Mouse (Mus musculus): Measurements from ENCODE around the gene St5. TPM values are rescaled to one million over a fixed set of nuclear protein-coding genes. Genes with fewer than 3 reads are reported as not detected.

The St5 gene
- polyA plus RNA-seq, 1 experiment = 35.3 TPM

GRCm38 (mm10) chr7:109510799-109511198 lies 192.6 kb downstream of the St5 start:
- Histone ChIP-seq H3K27me3 (ENCODE audit: control insufficient read depth, insufficient read depth, low read length) (no peaks in the 10 kb centered on the region), H3K27ac (ENCODE audit: control insufficient read depth, insufficient read depth, low read depth, low read length) (no peak overlapping the region), H3K36me3 (ENCODE audit: control insufficient read depth, insufficient read depth, low read length) (no peaks in the 10 kb centered on the region), H3K4me3 (ENCODE audit: control insufficient read depth, low read depth, low read length) (no peak overlapping the region), H3K4me1 (ENCODE audit: control insufficient read depth, insufficient read depth, low read length) (peaks cover 9% of the 10 kb centered on the region)
- TF ChIP-seq POLR2A (IDR thresholded peaks at IDR 0.05; ENCODE audit: control insufficient read depth, low read depth, low read length) (no peak), CTCF (IDR thresholded peaks at IDR 0.05; ENCODE audit: control insufficient read depth, insufficient read depth, insufficient replicate concordance, low read depth, low read length) (no peak)

GRCm38 (mm10) chr7:109508034-109508433 lies 195.4 kb downstream of the St5 start, which contains the start of gene Trim66:
Trim66 (minus strand) TSS chr7:109508134.
- H3K4me1 ChIP-seq (ENCODE audit: control insufficient read depth, insufficient read depth, low read length) = peaks cover 9% of the 10 kb centered on the region
- H3K36me3 ChIP-seq (ENCODE audit: control insufficient read depth, insufficient read depth, low read length) = no peaks in the 10 kb centered on the region
- TF ChIP-seq POLR2A (IDR thresholded peaks at IDR 0.05; ENCODE audit: control insufficient read depth, low read depth, low read length) (no peak), CTCF (IDR thresholded peaks at IDR 0.05; ENCODE audit: control insufficient read depth, insufficient read depth, insufficient replicate concordance, low read depth, low read length) (no peak)
- H3K4me3 ChIP-seq (ENCODE audit: control insufficient read depth, low read depth, low read length) = peak within 1 kb of the TSS; percentile 32
- no peak within 1 kb of the TSS for H3K27ac ChIP-seq (ENCODE audit: control insufficient read depth, insufficient read depth, low read depth, low read length)
- no peaks in the 10 kb centered on the region for H3K27me3 ChIP-seq (ENCODE audit: control insufficient read depth, insufficient read depth, low read length)

DNA sequence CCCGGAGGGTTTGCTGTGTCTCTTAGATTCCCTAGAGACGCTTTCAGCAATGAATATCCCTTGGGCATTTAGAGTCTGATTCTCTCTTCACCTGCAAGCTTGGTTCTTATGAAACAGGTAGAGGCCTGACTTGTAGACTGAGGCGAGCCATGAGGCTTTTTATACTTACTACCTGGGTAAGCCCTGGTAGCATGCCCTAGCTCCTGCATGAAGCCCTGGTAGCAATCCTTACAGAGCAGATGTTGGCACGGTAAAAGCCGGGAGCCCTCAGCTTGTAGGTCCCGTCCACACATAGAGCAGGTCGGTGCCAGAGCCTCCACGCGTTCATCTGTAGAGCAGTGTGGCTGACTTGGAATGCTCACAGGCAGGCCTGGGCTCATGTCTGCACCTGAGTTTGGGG lies 195.8 kb downstream of the St5 start:
- Histone ChIP-seq H3K36me3 (ENCODE audit: control insufficient read depth, insufficient read depth, low read length) (no peaks in the 10 kb centered on the region), H3K4me1 (ENCODE audit: control insufficient read depth, insufficient read depth, low read length) (peaks cover 9% of the 10 kb centered on the region), H3K4me3 (ENCODE audit: control insufficient read depth, low read depth, low read length) (0 out of 2 replicates have a peak overlapping the region, but pooled peaks have one; percentile 2), H3K27me3 (ENCODE audit: control insufficient read depth, insufficient read depth, low read length) (no peaks in the 10 kb centered on the region), H3K27ac (ENCODE audit: control insufficient read depth, insufficient read depth, low read depth, low read length) (no peak overlapping the region)
- no peak for TF ChIP-seq CTCF (IDR thresholded peaks at IDR 0.05; ENCODE audit: control insufficient read depth, insufficient read depth, insufficient replicate concordance, low read depth, low read length)
- TF ChIP-seq POLR2A (IDR thresholded peaks at IDR 0.05; ENCODE audit: control insufficient read depth, low read depth, low read length) = peak; percentile 43

GRCm38 (mm10) chr7:109507119-109507518 lies 196.3 kb downstream of the St5 start:
- TF ChIP-seq CTCF (IDR thresholded peaks at IDR 0.05; ENCODE audit: control insufficient read depth, insufficient read depth, insufficient replicate concordance, low read depth, low read length) (no peak), POLR2A (IDR thresholded peaks at IDR 0.05; ENCODE audit: control insufficient read depth, low read depth, low read length) (no peak)
- Histone ChIP-seq H3K4me1 (ENCODE audit: control insufficient read depth, insufficient read depth, low read length) (peaks cover 9% of the 10 kb centered on the region), H3K4me3 (ENCODE audit: control insufficient read depth, low read depth, low read length) (peak overlapping the region; percentile 32), H3K36me3 (ENCODE audit: control insufficient read depth, insufficient read depth, low read length) (no peaks in the 10 kb centered on the region), H3K27ac (ENCODE audit: control insufficient read depth, insufficient read depth, low read depth, low read length) (no peak overlapping the region), H3K27me3 (ENCODE audit: control insufficient read depth, insufficient read depth, low read length) (no peaks in the 10 kb centered on the region)

DNA sequence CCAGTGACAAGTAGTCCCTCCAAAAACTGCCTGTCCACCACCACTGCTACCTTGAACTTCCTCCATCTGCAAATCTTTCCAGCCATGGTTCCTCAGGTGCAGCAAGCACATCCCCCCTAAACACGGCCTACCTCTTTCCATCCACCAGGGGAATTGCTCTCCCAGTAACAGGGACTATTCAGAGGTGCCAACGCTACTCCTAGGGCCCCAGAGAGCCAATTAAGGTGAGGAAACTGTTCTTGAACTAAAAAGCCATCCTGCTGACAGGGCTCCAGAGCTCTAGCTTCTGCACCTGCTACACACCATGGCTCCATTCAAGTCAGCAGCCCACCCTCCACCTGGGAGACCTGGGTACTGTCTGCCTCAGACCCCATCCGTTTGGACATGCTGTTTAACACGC lies 205.9 kb downstream of the St5 start:
- Histone ChIP-seq H3K27ac (ENCODE audit: control insufficient read depth, insufficient read depth, low read depth, low read length) (no peak overlapping the region), H3K27me3 (ENCODE audit: control insufficient read depth, insufficient read depth, low read length) (no peaks in the 10 kb centered on the region), H3K4me3 (ENCODE audit: control insufficient read depth, low read depth, low read length) (no peak overlapping the region), H3K36me3 (ENCODE audit: control insufficient read depth, insufficient read depth, low read length) (no peaks in the 10 kb centered on the region), H3K4me1 (ENCODE audit: control insufficient read depth, insufficient read depth, low read length) (no peaks in the 10 kb centered on the region; the same call in 1 of the 2 replicates)
- TF ChIP-seq POLR2A (IDR thresholded peaks at IDR 0.05; ENCODE audit: control insufficient read depth, low read depth, low read length) (no peak), CTCF (IDR thresholded peaks at IDR 0.05; ENCODE audit: control insufficient read depth, insufficient read depth, insufficient replicate concordance, low read depth, low read length) (no peak)

GRCm38 (mm10) chr7:109493319-109494316 lies 209.8 kb downstream of the St5 start:
- Histone ChIP-seq H3K4me3 (ENCODE audit: control insufficient read depth, low read depth, low read length) (peak overlapping the region; percentile 70), H3K36me3 (ENCODE audit: control insufficient read depth, insufficient read depth, low read length) (no peaks in the 10 kb centered on the region), H3K27ac (ENCODE audit: control insufficient read depth, insufficient read depth, low read depth, low read length) (peak overlapping the region; percentile 52; the same call in 1 of the 2 replicates), H3K4me1 (ENCODE audit: control insufficient read depth, insufficient read depth, low read length) (peaks cover 2% of the 10 kb centered on the region; the same call in 1 of the 2 replicates), H3K27me3 (ENCODE audit: control insufficient read depth, insufficient read depth, low read length) (no peaks in the 10 kb centered on the region)
- TF ChIP-seq POLR2A (IDR thresholded peaks at IDR 0.05; ENCODE audit: control insufficient read depth, low read depth, low read length) = no peak
- no peak for TF ChIP-seq CTCF (IDR thresholded peaks at IDR 0.05; ENCODE audit: control insufficient read depth, insufficient read depth, insufficient replicate concordance, low read depth, low read length)

DNA sequence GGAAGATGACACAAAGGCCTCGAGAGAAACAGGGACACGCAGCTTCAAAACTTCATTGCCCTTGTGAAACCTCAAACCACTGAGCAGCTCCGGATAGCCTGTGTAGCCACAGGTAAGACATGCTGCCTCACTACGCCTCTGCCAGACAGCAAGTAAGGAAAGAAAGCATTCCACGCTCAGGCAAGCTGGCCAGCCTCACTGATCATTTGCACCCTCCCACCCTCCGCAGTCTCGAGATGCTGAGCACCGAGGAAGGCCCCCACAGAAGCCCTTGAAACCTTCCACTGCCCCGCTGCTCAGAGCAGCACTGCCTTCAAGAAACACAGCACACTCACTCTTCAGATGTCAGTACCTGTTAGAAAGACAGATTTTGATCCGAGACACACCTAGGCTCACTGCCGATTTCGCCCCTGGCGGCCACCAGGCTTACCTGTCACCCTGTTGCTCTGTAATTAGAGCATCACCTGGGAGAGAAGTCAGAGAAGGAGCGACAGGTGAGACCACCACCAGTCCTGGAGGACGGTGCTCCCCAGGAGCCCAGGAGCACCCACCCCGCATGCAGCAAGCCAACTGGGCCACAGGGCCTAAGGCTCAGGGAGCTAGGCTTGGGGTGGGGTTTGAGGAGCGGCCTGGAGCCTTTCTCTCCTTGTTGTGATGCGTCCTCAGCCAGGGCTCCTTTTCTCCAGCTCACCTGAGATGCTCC lies 210.6 kb downstream of the St5 start:
- no peak overlapping the region for H3K27ac ChIP-seq (ENCODE audit: control insufficient read depth, insufficient read depth, low read depth, low read length)
- TF ChIP-seq CTCF (IDR thresholded peaks at IDR 0.05; ENCODE audit: control insufficient read depth, insufficient read depth, insufficient replicate concordance, low read depth, low read length) = no peak
- peak overlapping the region; percentile 70 for H3K4me3 ChIP-seq (ENCODE audit: control insufficient read depth, low read depth, low read length)
- no peaks in the 10 kb centered on the region for H3K27me3 ChIP-seq (ENCODE audit: control insufficient read depth, insufficient read depth, low read length)
- H3K4me1 ChIP-seq (ENCODE audit: control insufficient read depth, insufficient read depth, low read length) = peaks cover 2% of the 10 kb centered on the region; the same call in 1 of the 2 replicates
- H3K36me3 ChIP-seq (ENCODE audit: control insufficient read depth, insufficient read depth, low read length) = no peaks in the 10 kb centered on the region
